Mouse (Mus musculus) heart, embryonic 15.5 days (tissue): ENCODE data around the gene Marveld2. TPM values are rescaled to one million over a fixed set of nuclear protein-coding genes. Genes with fewer than 3 reads are reported as not detected.

Experiments
- ATAC-seq: fragments of 200-750 bp; cut with Nextera tagmentation; replicated peaks from 2 replicates; pipeline ENCODE4 v1.8.0; 2017; ENCODE audit warnings: low read depth, moderate TSS enrichment; ENCODE audit not compliant: insufficient number of reproducible peaks, insufficient read depth, low FRiP score
- H3K27ac ChIP-seq: fragments of 300-500 bp; sonication (generic); 2 replicates; pipeline ENCODE4 v1.5.1; 2015; ENCODE audit warnings: mild to moderate bottlenecking, inconsistent platforms
- H3K27me3 ChIP-seq: fragments of 300-500 bp; sonication (generic); 2 replicates; pipeline ENCODE4 v1.6.1; 2015; ENCODE audit warnings: inconsistent platforms
- H3K36me3 ChIP-seq: fragments of 300-500 bp; sonication (generic); 2 replicates; pipeline ENCODE4 v1.6.1; 2015; ENCODE audit warnings: mild to moderate bottlenecking, inconsistent platforms
- H3K4me1 ChIP-seq: fragments of 300-500 bp; sonication (generic); replicated peaks from 2 replicates; pipeline ENCODE4 v1.6.1; 2015; ENCODE audit warnings: inconsistent platforms
- H3K4me2 ChIP-seq: fragments of 300-500 bp; sonication (generic); 2 replicates; pipeline ENCODE4 v1.6.1; 2015; ENCODE audit warnings: inconsistent platforms, mild to moderate bottlenecking, moderate library complexity
- H3K4me3 ChIP-seq: fragments of 300-500 bp; sonication (generic); 2 replicates; pipeline ENCODE4 v1.5.1; 2015; ENCODE audit warnings: mild to moderate bottlenecking, inconsistent platforms
- H3K9ac ChIP-seq: fragments of 300-500 bp; sonication (generic); 2 replicates; pipeline ENCODE4 v1.6.1; 2015; ENCODE audit warnings: mild to moderate bottlenecking, inconsistent platforms
- H3K9me3 ChIP-seq: fragments of 300-500 bp; sonication (generic); replicated peaks from 2 replicates; pipeline ENCODE4 v1.6.1; 2016; ENCODE audit warnings: inconsistent platforms
- WGBS: fragments of 180-500 bp; shearing (Covaris S2); methylation state at CpG from one replicate; pipeline ENCODE4 v1.1.7; 2015; ENCODE audit warnings: mixed read lengths; 5-methylcytosine and 5-hydroxymethylcytosine counted together
- polyA plus RNA-seq: library from polyadenylated mRNA; unstranded; fragments of >200 nt; fragmentation: Nextera tagmentation; extraction: Ambion mirVana; gene quantifications from 2 replicates; pipeline ENCODE4 v1.2.1, GENCODE M21; 2015

The Marveld2 gene
- polyA plus RNA-seq, 1 experiment from 2014 or later: 1.6 TPM

- 75% methylated on average over 9 of the region's 9 CpGs for WGBS
- Histone ChIP-seq H3K4me2 (no peak overlapping the region), H3K36me3 (no peaks in the 10 kb centered on the region), H3K27me3 (no peaks in the 10 kb centered on the region), H3K4me3 (no peak overlapping the region), H3K27ac (no peak overlapping the region), H3K9ac (no peak overlapping the region), H3K4me1 (0 out of 2 replicates have a peak, but pooled peaks cover 2% of the 10 kb centered on the region), H3K9me3 (no peaks in the 10 kb centered on the region)
- ATAC-seq: no peak
Measured at GRCm38 (mm10) chr13:100597284-100597683, 19.5 kb downstream of the Marveld2 start.

DNA sequence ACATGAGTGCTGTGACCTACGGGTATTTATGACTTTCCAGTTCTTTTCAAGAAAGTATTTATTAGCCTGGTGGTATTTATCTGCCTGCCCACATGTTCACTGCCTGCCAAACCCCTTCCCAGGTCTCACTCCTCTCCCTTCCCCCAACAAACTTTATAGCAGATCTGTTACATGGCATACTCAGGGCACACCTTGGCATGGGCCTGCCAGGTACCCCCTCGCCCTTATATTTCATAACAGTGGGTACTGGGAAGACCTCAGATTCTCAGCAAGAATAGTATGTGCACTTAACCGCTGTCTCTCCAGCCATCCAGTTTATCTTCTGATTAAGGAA lies 21.3 kb downstream of the Marveld2 start:
- Histone ChIP-seq H3K36me3 (no peaks in the 10 kb centered on the region), H3K4me2 (no peak overlapping the region), H3K27me3 (no peaks in the 10 kb centered on the region), H3K4me1 (no peaks in the 10 kb centered on the region), H3K4me3 (no peak overlapping the region), H3K9ac (no peak overlapping the region), H3K27ac (no peak overlapping the region), H3K9me3 (no peaks in the 10 kb centered on the region)
- 78% methylated on average over 3 of the region's 3 CpGs for WGBS
- no peak for ATAC-seq

GRCm38 (mm10) chr13:100594838-100595551 lies 21.8 kb downstream of the Marveld2 start:
- Histone ChIP-seq H3K36me3 (no peaks in the 10 kb centered on the region), H3K9ac (no peak overlapping the region), H3K4me3 (no peak overlapping the region), H3K9me3 (no peaks in the 10 kb centered on the region), H3K4me1 (no peaks in the 10 kb centered on the region), H3K27ac (no peak overlapping the region), H3K4me2 (no peak overlapping the region), H3K27me3 (no peaks in the 10 kb centered on the region)
- WGBS: 65% methylated on average over 5 of the region's 5 CpGs
- no peak for ATAC-seq

- H3K27ac ChIP-seq: peak overlapping the region; percentile 70
- no peaks in the 10 kb centered on the region for H3K9me3 ChIP-seq
- no peaks in the 10 kb centered on the region for H3K36me3 ChIP-seq
- H3K4me1 ChIP-seq: no peaks in the 10 kb centered on the region
- ATAC-seq: no peak
- H3K9ac ChIP-seq: no peak overlapping the region
- no peak overlapping the region for H3K4me3 ChIP-seq
- peak overlapping the region; percentile 36; the same call in 1 of the 2 replicates for H3K4me2 ChIP-seq
- 56% methylated on average over 11 of the region's 17 CpGs for WGBS
- no peaks in the 10 kb centered on the region for H3K27me3 ChIP-seq
Measured at GRCm38 (mm10) chr13:100594041-100594792, 22.6 kb downstream of the Marveld2 start.

GRCm38 (mm10) chr13:100588646-100589045 lies 28.1 kb downstream of the Marveld2 start:
- Histone ChIP-seq H3K36me3 (no peaks in the 10 kb centered on the region), H3K4me1 (no peaks in the 10 kb centered on the region), H3K9ac (no peak overlapping the region), H3K4me2 (0 out of 2 replicates have a peak overlapping the region, but pooled peaks have one; percentile 25), H3K27me3 (no peaks in the 10 kb centered on the region), H3K4me3 (no peak overlapping the region), H3K27ac (no peak overlapping the region), H3K9me3 (no peaks in the 10 kb centered on the region)
- no peak for ATAC-seq
- 80% methylated on average over 12 of the region's 12 CpGs for WGBS

DNA sequence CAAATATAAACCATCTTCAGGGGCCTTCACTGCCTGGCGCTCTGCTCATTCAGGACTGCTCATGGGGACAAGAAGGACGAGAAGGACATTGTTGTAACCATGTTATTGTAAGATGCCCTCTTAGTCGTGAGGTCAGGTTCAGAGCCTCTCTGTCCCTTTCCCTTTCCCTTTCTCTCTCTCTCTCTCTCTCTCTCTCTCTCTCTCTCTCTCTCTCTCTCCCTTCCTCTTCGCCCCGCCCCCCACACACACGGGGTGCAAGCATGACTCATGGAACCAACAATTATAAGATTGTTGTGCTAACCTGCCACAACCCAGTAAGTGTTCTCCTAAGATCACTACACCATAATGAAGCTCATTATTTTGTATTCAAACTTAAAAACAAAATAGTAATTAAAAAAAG lies 34.6 kb downstream of the Marveld2 start:
- no peaks in the 10 kb centered on the region for H3K9me3 ChIP-seq
- H3K36me3 ChIP-seq: no peaks in the 10 kb centered on the region
- H3K4me2 ChIP-seq: no peak overlapping the region
- H3K9ac ChIP-seq: no peak overlapping the region
- no peaks in the 10 kb centered on the region for H3K27me3 ChIP-seq
- peaks cover 8% of the 10 kb centered on the region; the same call in 1 of the 2 replicates for H3K4me1 ChIP-seq
- WGBS: 46% methylated on average over 6 of the region's 6 CpGs
- no peak for ATAC-seq
- H3K27ac ChIP-seq: 0 out of 2 replicates have a peak overlapping the region, but pooled peaks have one; percentile 16
- H3K4me3 ChIP-seq: no peak overlapping the region

DNA sequence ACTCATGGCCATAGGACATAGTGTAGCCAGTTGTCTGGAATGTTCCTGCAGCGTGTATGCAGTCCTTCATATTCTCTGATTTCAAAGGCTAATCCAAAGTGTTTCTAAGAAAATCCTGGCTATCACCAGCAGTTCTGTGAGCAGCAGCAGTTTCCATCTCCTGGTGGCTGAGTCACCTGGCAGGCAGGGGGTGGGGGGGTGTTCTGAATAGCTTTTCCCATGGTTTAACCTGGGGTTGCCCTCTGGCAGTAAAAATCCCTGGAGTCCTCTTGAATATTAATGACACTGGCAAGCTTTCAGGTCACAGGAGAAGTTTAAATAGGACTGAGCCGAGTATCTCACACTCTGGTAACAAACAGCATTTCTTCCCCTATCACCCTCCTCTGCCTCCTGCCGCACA lies 35.1 kb downstream of the Marveld2 start:
- no peaks in the 10 kb centered on the region for H3K27me3 ChIP-seq
- H3K9ac ChIP-seq: no peak overlapping the region
- no peak; the same call in 1 of the 2 replicates for ATAC-seq
- no peaks in the 10 kb centered on the region for H3K9me3 ChIP-seq
- H3K4me3 ChIP-seq: no peak overlapping the region
- no peak overlapping the region for H3K4me2 ChIP-seq
- H3K36me3 ChIP-seq: no peaks in the 10 kb centered on the region
- peaks cover 8% of the 10 kb centered on the region; the same call in 1 of the 2 replicates for H3K4me1 ChIP-seq
- peak overlapping the region; percentile 16; the same call in 1 of the 2 replicates for H3K27ac ChIP-seq
- 23% methylated on average over 3 of the region's 3 CpGs for WGBS

DNA sequence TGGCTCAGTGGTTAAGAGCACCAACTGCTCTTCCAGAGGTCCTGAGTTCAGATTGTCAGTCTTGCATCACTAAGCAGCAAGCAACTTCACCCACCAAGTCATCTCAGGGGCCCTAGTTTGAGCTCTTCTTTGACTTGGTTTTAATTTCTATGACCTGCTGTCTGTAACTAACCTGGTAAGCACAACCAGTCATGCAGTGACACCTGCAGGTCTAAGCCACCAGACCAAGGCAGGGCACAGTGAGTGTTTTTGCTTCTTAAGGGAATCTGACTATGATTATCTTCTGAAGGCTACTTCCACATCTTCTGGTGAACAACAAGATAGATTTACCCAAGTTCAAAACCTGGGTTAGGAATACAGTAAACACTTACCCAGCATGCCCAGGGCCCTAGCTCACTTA lies 36.8 kb downstream of the Marveld2 start:
- Histone ChIP-seq H3K4me1 (peaks cover 8% of the 10 kb centered on the region; the same call in 1 of the 2 replicates), H3K36me3 (no peaks in the 10 kb centered on the region), H3K9ac (no peak overlapping the region), H3K4me2 (no peak overlapping the region), H3K4me3 (no peak overlapping the region), H3K9me3 (no peaks in the 10 kb centered on the region), H3K27ac (no peak overlapping the region), H3K27me3 (no peaks in the 10 kb centered on the region)
- ATAC-seq: no peak

DNA sequence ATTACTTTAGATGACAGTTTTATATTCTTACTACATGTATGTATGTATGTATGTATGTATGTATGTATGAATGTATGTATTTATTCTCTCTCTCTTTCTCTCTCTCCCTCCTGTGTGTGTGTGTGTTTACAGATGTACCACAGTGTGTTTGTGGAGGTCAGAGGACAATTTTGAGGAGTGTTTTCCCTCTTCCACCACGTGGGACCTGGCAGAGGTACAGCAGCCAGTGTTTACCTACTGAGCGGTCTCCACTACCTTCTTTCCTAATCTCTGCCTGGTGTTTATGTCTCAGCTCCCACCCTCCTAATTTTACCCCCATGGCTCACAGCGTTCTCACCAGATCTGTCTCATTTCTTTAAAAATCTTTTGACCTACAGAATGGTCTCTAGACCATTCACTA lies 37.6 kb downstream of the Marveld2 start:
- Histone ChIP-seq H3K9ac (no peak overlapping the region), H3K4me3 (no peak overlapping the region), H3K4me1 (peaks cover 8% of the 10 kb centered on the region; the same call in 1 of the 2 replicates), H3K36me3 (no peaks in the 10 kb centered on the region), H3K4me2 (no peak overlapping the region), H3K27ac (no peak overlapping the region), H3K9me3 (no peaks in the 10 kb centered on the region), H3K27me3 (no peaks in the 10 kb centered on the region)
- WGBS: 55% methylated on average over 3 of the region's 3 CpGs
- ATAC-seq: no peak

DNA sequence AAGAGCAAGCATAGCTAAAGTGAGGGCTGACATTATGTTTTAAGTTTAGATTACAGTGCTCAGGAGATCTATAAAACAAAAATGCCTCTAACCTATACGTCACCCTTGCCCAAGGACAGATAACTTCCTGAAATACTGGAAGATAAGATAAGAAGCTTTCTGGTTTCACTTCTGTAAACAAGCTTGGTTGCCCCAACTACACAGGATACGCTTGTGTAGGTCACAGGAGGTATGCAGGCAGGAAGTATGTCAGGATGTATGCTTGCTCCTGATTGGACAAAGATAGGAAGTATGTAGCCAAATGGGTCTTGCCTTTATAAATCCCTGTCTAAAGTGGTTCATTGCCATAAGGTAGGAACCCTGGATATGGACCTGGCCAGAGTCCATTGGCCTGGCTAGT lies 40.8 kb downstream of the Marveld2 start:
- 26% methylated on average over 2 of the region's 2 CpGs for WGBS
- Histone ChIP-seq H3K36me3 (no peaks in the 10 kb centered on the region), H3K4me2 (no peak overlapping the region), H3K27me3 (no peaks in the 10 kb centered on the region), H3K4me1 (no peaks in the 10 kb centered on the region), H3K27ac (no peak overlapping the region), H3K4me3 (no peak overlapping the region), H3K9ac (no peak overlapping the region), H3K9me3 (no peaks in the 10 kb centered on the region)
- peak; percentile 67; the same call in 1 of the 2 replicates for ATAC-seq

DNA sequence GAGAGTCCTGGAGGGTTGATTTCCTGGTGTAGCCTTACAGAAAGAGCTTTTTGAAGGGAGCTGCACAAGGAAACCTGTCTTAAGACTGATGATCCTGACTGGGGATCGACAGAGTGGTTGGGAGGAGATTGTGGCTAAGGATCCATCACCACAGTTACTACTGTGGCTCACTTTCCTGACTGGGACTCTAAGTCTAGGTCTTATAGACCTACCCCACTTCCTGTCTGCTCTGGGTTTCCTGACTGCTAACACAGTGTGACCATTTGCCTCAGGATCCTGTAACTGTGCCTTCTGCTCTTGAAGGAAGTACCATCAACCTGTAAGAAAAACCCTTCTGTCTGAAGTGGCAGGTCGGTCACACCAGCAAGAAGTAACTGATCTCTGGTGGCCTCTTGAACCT lies 46.1 kb downstream of the Marveld2 start:
- H3K4me1 ChIP-seq: no peaks in the 10 kb centered on the region
- H3K9me3 ChIP-seq: no peaks in the 10 kb centered on the region
- no peak overlapping the region for H3K4me2 ChIP-seq
- H3K36me3 ChIP-seq: no peaks in the 10 kb centered on the region
- no peak overlapping the region for H3K9ac ChIP-seq
- no peak overlapping the region for H3K4me3 ChIP-seq
- no peaks in the 10 kb centered on the region for H3K27me3 ChIP-seq
- 54% methylated on average over 2 of the region's 2 CpGs for WGBS
- no peak for ATAC-seq
- H3K27ac ChIP-seq: no peak overlapping the region
